Mouse (Mus musculus) bone marrow macrophage, adult 2 months (primary cell): Measurements from ENCODE around the gene Irx6. TPM values are rescaled to one million over a fixed set of nuclear protein-coding genes. Genes with fewer than 3 reads are reported as not detected.

ENCODE experiments used
- H3K27ac ChIP-seq: 2 replicates; pipeline ENCODE4 v1.5.1; 2012; ENCODE audit warnings: low read depth, low read length; ENCODE audit not compliant: insufficient read depth
- H3K4me1 ChIP-seq: 2 replicates; pipeline ENCODE4 v1.6.1; 2012; ENCODE audit warnings: low read length; ENCODE audit not compliant: control insufficient read depth, insufficient read depth
- H3K4me3 ChIP-seq: 2 replicates; pipeline ENCODE4 v1.5.1; 2012; ENCODE audit warnings: mild to moderate bottlenecking, low read length, moderate library complexity; ENCODE audit not compliant: insufficient read depth
- CTCF ChIP-seq: IDR thresholded peaks from 2 replicates; pipeline ENCODE4 v1.5.1; 2012; ENCODE audit warnings: low read depth, mild to moderate bottlenecking, low read length, moderate library complexity
- POLR2A ChIP-seq: IDR thresholded peaks from 2 replicates; pipeline ENCODE4 v1.6.1; 2012; ENCODE audit warnings: mild to moderate bottlenecking, low read depth, low read length, borderline replicate concordance
- polyA plus RNA-seq: library from polyadenylated mRNA; stranded (reverse); fragments of >200 nt; gene quantifications from 2 replicates; pipeline ENCODE4 v1.2.4, GENCODE M21; 2012; ENCODE audit not compliant: missing spikeins, insufficient read depth, insufficient read length

Irx6 gene
- polyA plus RNA-seq, 1 experiment: not detected

DNA sequence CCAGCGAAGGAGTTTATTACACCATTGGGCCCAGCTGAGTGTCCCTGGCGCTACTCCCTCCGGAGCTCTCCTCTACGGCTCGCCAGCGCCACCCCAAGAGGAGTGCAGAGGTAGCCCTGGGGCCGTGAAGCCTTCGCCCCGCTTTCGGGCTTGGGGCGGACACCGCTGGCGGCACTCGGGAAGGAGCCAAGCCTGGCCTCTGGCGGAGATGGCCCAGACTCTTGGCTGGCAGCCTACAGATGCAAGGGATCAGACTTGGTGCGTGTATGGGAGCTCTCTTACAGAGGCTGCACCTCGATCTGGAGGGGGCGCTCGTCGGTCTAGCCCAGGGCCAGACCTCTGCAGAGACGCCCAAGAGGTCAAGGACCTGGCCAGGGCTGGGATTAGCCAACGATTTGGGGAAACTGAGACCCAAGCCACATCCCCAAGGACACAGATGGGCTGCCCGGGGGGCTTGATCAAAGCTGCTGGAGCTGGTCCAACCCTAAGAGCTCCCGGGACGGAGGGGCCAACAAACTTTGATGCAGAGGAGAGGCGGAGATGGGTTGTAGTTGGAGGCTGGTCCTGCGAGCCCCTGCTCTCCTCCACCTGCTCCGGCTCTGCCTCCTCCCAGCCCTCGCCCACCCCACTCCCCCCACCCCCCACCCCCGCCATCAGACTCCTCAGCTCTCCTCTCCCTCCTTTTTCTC, 389 bp upstream of the Irx6 start:
- H3K27ac ChIP-seq: no peak overlapping the region
- H3K4me1 ChIP-seq: no peaks in the 10 kb centered on the region
- no peak overlapping the region for H3K4me3 ChIP-seq
- TF ChIP-seq CTCF: no peak
- TF ChIP-seq POLR2A: no peak

DNA sequence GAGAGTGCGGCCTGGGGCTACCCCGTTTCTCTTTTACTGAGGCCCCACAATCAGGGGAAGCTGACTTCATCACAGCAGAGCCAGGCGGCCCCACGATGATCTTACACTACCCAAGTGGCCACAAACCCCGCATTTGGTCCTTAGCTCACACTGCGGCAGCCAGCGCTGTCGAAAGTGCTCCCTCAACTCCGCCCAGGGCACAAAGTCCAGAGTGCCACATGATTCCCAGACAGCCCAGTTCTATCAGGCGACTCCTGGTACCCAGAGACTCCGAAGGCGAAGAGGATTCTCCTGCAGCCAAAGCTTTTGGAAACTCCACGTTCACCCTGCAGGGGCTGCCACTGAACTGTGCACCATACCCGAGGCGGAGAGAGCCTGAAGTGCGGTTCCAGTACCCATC, 4.3 kb downstream of the Irx6 start:
- no peak overlapping the region for H3K27ac ChIP-seq
- no peaks in the 10 kb centered on the region for H3K4me1 ChIP-seq
- TF ChIP-seq POLR2A: no peak
- TF ChIP-seq CTCF: no peak
- H3K4me3 ChIP-seq: no peak overlapping the region

DNA sequence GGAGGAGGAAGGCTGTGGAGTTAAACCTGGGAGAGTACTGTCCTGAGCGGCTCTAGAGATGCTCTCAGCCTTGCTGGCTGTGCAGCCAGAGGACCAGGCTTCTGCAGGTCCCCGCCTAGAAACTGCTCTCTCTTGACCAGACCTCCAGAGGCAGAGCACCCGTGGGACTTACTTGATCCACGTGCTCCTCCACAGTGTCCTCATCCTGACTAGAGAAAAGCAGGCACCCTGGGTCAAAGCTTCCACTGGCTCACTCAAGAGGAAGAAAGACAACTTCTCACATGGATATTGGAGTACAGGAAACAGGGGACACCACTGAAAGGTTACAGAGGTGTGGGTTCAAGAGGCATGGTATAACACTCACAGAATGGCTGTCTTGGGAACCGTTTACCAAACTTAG, 23.3 kb downstream of the Irx6 start:
- no peak for TF ChIP-seq CTCF
- no peak for TF ChIP-seq POLR2A
- Histone ChIP-seq H3K4me3 (no peak overlapping the region), H3K4me1 (no peaks in the 10 kb centered on the region), H3K27ac (no peak overlapping the region)

DNA sequence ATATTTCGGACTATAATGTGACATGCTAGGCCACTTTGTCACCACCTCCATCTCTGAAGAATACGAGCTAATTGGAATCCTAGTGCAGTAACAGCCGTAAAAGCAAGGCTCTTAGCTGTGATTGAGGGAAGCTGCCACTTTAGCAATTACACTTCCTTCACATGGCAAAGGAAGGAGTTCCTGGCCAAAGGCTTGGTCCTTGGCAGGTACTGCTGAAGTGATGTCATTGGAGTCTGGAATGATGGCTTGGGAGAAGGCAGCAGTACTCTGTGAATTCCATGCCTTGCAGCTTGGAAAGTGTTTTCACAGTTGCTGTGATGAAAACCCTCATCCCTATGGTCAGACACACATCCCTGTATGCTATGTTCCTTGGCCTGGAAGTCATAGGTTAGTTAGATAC, 24.3 kb downstream of the Irx6 start:
- Histone ChIP-seq H3K27ac (no peak overlapping the region), H3K4me3 (no peak overlapping the region), H3K4me1 (no peaks in the 10 kb centered on the region)

DNA sequence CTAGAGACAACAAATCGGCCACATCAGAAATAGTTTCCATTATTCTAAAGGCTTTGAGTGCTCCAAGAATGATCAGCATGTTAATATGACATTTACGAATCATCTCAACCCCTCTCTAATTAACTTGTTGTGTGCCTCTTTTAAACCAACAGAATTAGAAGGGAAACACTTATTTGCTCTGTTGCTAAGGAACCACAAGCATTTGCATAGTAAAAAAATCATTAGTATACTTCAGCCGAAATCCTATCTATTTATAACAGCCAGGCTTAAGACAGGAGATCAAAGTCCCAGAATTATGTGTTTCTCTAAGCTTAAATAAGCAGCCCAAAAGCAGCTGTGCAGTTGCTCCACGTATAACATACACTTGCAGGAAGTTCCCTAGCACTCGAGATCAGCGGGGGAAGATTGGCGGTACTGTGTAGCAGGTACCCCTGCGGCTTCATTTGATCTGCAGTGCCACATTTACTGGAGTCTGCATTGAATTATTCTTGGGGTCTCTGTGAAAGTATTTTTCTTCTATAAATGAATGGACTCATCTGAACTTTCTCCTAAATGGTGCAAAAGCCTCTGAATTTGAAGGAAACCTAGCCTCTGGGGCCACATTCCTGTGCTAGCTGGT, 25.9 kb downstream of the Irx6 start:
- Histone ChIP-seq H3K4me3 (no peak overlapping the region), H3K4me1 (no peaks in the 10 kb centered on the region), H3K27ac (no peak overlapping the region)
- no peak for TF ChIP-seq POLR2A
- no peak for TF ChIP-seq CTCF

More for the DNA sequence above, 24.3 kb downstream of the Irx6 start:
- no peak for TF ChIP-seq POLR2A
- no peak for TF ChIP-seq CTCF

DNA sequence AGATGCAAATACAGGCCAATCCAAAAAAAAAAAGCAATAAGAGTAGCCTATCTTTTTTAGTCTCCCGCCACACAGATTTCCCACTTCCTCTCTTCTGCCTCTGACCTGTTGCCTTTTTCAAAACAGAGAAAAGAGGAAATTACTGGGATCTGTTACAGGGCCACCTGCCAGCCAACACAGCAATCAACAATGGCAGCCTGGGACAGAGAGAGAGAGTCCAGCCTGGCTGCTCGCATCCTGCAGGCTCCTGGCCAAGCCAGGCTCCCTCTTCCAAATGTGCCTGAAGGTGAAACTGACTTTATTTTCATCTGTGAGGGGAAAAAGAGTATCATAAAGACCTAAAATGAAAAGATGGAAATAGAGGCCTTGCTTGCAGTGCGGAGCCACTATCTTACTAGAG, 29.3 kb downstream of the Irx6 start:
- TF ChIP-seq POLR2A (no peak), CTCF (no peak)
- Histone ChIP-seq H3K4me3 (no peak overlapping the region), H3K27ac (no peak overlapping the region), H3K4me1 (no peaks in the 10 kb centered on the region)

DNA sequence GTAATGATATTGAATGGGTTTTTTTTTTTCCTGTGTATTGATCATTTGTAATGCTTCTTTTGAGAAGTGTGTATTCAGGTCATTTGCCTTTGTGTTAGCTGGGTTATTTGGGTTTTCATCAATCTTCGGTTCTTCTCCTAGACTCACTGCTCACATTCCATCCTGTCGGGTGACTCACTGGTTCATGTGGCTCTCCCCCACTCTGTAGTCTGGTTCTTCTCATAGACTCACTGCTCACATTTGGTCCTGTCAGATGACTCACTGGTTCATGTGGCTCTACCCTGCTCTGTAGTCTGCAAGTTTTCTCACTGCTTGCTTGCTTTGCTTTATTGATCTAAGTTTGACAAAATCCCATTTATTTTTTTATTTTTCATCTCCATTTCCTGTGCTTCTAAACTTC, 32.2 kb downstream of the Irx6 start:
- no peak for TF ChIP-seq CTCF
- TF ChIP-seq POLR2A: no peak
- Histone ChIP-seq H3K4me1 (no peaks in the 10 kb centered on the region), H3K27ac (no peak overlapping the region), H3K4me3 (no peak overlapping the region)

DNA sequence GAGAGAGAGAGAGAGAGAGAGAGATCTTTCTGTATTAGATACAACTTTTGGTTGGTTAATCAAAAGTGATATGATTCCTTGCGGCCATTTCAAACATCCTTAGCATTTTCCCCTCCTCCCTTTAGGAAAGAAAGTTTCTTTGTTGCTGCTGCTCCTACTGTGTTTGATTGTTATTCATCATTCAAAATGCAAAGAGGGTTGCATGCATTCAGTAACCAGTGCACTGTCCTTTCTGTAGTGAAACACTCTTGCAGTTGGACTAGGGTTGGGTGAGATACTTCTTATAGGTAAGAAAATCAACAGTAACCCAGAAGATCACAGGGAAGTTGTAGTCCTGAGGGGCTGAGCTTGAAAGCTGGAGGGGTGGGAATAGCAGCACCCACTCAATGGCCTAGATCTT, 39.2 kb downstream of the Irx6 start:
- TF ChIP-seq POLR2A (no peak), CTCF (no peak)
- H3K4me3 ChIP-seq: no peak overlapping the region
- H3K4me1 ChIP-seq: no peaks in the 10 kb centered on the region
- no peak overlapping the region for H3K27ac ChIP-seq

DNA sequence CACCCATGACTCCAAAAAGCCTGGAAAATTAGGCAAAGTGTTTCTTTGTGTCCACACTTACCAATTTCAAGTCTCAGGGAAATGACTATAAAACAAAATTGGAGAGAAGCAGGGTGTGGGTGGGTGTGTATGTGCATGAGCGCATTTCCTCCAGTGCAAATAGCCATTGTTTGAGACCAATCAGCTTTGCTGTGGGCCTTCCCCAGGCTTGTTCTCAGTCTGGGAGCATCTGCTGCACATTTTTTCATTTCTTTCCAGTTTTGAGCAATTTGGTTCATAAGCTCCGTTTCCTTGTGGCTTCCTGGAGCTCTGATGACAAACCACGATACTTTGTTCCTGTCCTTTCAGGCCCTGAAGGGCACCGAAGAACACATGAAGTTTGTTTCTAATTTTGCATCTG, 43.3 kb downstream of the Irx6 start:
- H3K27ac ChIP-seq: no peak overlapping the region
- TF ChIP-seq CTCF (no peak), POLR2A (no peak)
- H3K4me3 ChIP-seq: no peak overlapping the region
- H3K4me1 ChIP-seq: no peaks in the 10 kb centered on the region

DNA sequence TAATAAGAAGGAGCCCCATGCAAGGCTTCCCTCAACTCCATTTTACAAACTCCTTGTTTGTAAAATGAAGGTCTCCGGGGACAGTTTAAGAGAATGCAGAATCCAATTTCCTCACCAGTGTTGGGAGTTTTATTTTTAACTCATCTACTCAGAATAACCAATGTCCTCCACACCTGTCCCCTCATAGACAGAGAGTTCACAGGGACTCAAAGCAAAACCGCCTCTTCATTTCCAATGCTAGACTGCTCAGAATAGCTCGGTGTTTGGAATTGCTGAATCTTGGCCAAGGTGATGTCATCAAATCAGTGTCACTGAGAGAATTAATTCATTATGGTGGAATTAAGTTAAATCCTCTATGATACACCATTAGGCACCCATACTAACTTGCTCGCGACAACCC, 44.0 kb downstream of the Irx6 start:
- no peak overlapping the region for H3K4me3 ChIP-seq
- no peak overlapping the region for H3K27ac ChIP-seq
- H3K4me1 ChIP-seq: no peaks in the 10 kb centered on the region
- TF ChIP-seq CTCF: no peak
- TF ChIP-seq POLR2A: no peak
